Mouse (Mus musculus): ENCODE data around the gene Syk. TPM values are rescaled to one million over a fixed set of nuclear protein-coding genes. Genes with fewer than 3 reads are reported as not detected.

Syk gene
- polyA plus RNA-seq, 1 experiment from 2014 or later, result 5.0 TPM

DNA sequence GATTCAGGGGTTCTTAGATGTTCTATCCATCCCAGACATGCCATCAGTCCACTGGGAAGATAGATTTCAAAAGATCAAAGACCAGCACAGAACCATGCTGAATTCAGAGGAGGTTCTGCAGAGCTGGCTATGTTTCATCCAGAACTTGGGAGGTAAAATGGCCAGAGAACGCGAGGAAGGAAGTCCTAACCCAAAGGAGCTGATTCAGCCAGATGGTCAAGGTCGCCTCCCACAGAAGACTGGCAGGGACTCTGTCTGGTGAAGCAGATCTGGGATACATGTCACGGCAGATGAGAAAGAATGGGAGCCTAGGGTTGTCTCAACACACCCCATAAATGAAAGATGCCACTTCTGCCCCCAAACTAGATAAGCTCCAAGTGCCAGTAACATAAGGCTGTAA is 90.9 kb downstream of the Syk start:
- Histone ChIP-seq H3K4me2 (ENCODE audit: low read depth, low read length) (no peak overlapping the region), H3K9ac (ENCODE audit: low read length) (no peak overlapping the region), H3K27me3 (ENCODE audit: control insufficient read depth, insufficient read depth, low read depth, low read length) (no peaks in the 10 kb centered on the region), H3K36me3 (ENCODE audit: control insufficient read depth, insufficient read depth, low read length) (no peaks in the 10 kb centered on the region), H3K27ac (ENCODE audit: low read length) (no peak overlapping the region), H3K4me1 (replicated peaks; ENCODE audit: control insufficient read depth, insufficient read depth, low read length) (no peaks in the 10 kb centered on the region), H3K9me3 (ENCODE audit: control insufficient read depth, low read length) (no peaks in the 10 kb centered on the region), H3K4me3 (ENCODE audit: low read length) (no peak overlapping the region)
- ATAC-seq (ENCODE audit: low read depth), result no peak
- WGBS, result 54% methylated on average over 4 of the region's 4 CpGs

DNA sequence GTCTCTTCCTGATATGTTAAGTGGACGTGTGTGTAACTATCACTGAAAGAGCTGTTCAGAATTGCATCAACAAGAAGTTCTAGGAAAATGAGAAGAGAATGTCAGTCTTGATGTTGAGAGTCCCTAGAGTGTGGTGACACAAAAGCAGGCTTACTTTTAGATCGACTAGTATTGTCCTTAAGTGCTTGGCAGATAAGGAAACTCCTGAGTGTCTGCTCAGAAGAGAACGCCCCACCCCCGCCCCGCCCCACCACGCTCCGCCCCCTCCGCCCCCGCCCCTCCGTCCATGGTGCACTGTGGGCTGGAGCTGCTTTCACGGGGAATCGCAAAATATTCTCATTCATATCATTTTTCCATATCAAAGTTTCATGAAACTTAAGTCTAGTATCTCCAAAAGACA is 91.9 kb downstream of the Syk start:
- H3K27ac ChIP-seq (ENCODE audit: low read length), result no peak overlapping the region
- no peak overlapping the region for H3K4me3 ChIP-seq (ENCODE audit: low read length)
- ATAC-seq (ENCODE audit: low read depth), result no peak
- H3K27me3 ChIP-seq (ENCODE audit: control insufficient read depth, insufficient read depth, low read depth, low read length), result no peaks in the 10 kb centered on the region
- H3K9me3 ChIP-seq (ENCODE audit: control insufficient read depth, low read length), result no peaks in the 10 kb centered on the region
- no peak overlapping the region for H3K4me2 ChIP-seq (ENCODE audit: low read depth, low read length)
- H3K36me3 ChIP-seq (ENCODE audit: control insufficient read depth, insufficient read depth, low read length), result no peaks in the 10 kb centered on the region
- H3K4me1 ChIP-seq (replicated peaks; ENCODE audit: control insufficient read depth, insufficient read depth, low read length), result no peaks in the 10 kb centered on the region
- WGBS, result 34% methylated on average over 12 of the region's 12 CpGs
- no peak overlapping the region for H3K9ac ChIP-seq (ENCODE audit: low read length)

DNA sequence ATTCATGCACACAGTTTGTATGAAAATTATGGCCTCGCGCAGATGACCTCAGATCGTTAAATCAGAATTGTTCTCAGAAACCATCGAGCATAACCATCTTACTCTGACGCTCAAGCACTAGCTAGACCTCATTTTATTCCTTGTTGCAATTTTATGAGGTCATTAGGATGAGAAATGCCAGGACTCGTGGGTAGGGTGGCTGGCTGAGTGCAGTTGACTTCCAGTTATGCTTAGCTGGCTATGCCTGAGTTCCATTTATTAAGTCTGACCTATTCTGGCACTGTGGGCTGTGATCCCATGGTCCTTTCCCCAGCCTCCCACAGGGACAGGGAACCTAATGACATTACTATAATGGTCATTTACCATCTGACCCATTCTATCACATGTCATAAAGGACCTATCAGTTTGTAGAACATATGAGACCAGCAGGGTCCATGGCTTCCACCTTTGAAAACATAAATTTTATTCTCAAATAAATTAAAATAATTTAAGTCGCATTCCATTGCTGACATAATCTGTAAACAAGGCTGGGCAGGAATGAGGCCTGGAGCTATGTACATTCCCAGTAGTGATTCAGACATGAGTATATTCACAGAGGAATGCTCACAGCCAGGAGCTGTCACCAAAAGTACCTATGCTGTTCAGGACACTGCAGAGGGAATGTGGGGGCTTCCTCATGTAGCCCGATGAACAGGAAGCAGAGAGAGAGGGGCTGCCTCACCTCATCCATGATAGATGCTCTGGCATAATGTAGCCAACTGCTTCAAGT is 92.7 kb downstream of the Syk start:
- Histone ChIP-seq H3K36me3 (ENCODE audit: control insufficient read depth, insufficient read depth, low read length) (no peaks in the 10 kb centered on the region), H3K9ac (ENCODE audit: low read length) (no peak overlapping the region), H3K4me2 (ENCODE audit: low read depth, low read length) (no peak overlapping the region), H3K4me3 (ENCODE audit: low read length) (no peak overlapping the region), H3K9me3 (ENCODE audit: control insufficient read depth, low read length) (no peaks in the 10 kb centered on the region), H3K27me3 (ENCODE audit: control insufficient read depth, insufficient read depth, low read depth, low read length) (no peaks in the 10 kb centered on the region), H3K4me1 (replicated peaks; ENCODE audit: control insufficient read depth, insufficient read depth, low read length) (no peaks in the 10 kb centered on the region), H3K27ac (ENCODE audit: low read length) (no peak overlapping the region)
- 68% methylated on average over 8 of the region's 8 CpGs for WGBS
- no peak for ATAC-seq (ENCODE audit: low read depth)

GRCm38 (mm10) chr13:52676671-52677445 is 93.9 kb downstream of the Syk start:
- no peaks in the 10 kb centered on the region for H3K9me3 ChIP-seq (ENCODE audit: control insufficient read depth, low read length)
- ATAC-seq (ENCODE audit: low read depth), result no peak
- H3K27ac ChIP-seq (ENCODE audit: low read length), result no peak overlapping the region
- no peaks in the 10 kb centered on the region for H3K27me3 ChIP-seq (ENCODE audit: control insufficient read depth, insufficient read depth, low read depth, low read length)
- no peak overlapping the region for H3K4me2 ChIP-seq (ENCODE audit: low read depth, low read length)
- no peaks in the 10 kb centered on the region for H3K36me3 ChIP-seq (ENCODE audit: control insufficient read depth, insufficient read depth, low read length)
- no peak overlapping the region for H3K4me3 ChIP-seq (ENCODE audit: low read length)
- no peak overlapping the region for H3K9ac ChIP-seq (ENCODE audit: low read length)
- H3K4me1 ChIP-seq (replicated peaks; ENCODE audit: control insufficient read depth, insufficient read depth, low read length), result no peaks in the 10 kb centered on the region
- WGBS, result 56% methylated on average over 5 of the region's 5 CpGs

GRCm38 (mm10) chr13:52679906-52680305 is 96.9 kb downstream of the Syk start:
- no peaks in the 10 kb centered on the region for H3K9me3 ChIP-seq (ENCODE audit: control insufficient read depth, low read length)
- no peak overlapping the region for H3K4me2 ChIP-seq (ENCODE audit: low read depth, low read length)
- no peaks in the 10 kb centered on the region for H3K27me3 ChIP-seq (ENCODE audit: control insufficient read depth, insufficient read depth, low read depth, low read length)
- no peak for ATAC-seq (ENCODE audit: low read depth)
- no peak overlapping the region for H3K27ac ChIP-seq (ENCODE audit: low read length)
- H3K4me3 ChIP-seq (ENCODE audit: low read length), result no peak overlapping the region
- no peaks in the 10 kb centered on the region; the same call in 1 of the 2 replicates for H3K4me1 ChIP-seq (replicated peaks; ENCODE audit: control insufficient read depth, insufficient read depth, low read length)
- WGBS, result 68% methylated on average over 5 of the region's 5 CpGs
- no peak overlapping the region for H3K9ac ChIP-seq (ENCODE audit: low read length)
- no peaks in the 10 kb centered on the region for H3K36me3 ChIP-seq (ENCODE audit: control insufficient read depth, insufficient read depth, low read length)

- H3K9ac ChIP-seq (ENCODE audit: low read length), result no peak overlapping the region
- H3K4me1 ChIP-seq (replicated peaks; ENCODE audit: control insufficient read depth, insufficient read depth, low read length), result no peaks in the 10 kb centered on the region; the same call in 1 of the 2 replicates
- H3K27ac ChIP-seq (ENCODE audit: low read length), result no peak overlapping the region
- no peaks in the 10 kb centered on the region for H3K9me3 ChIP-seq (ENCODE audit: control insufficient read depth, low read length)
- no peaks in the 10 kb centered on the region for H3K36me3 ChIP-seq (ENCODE audit: control insufficient read depth, insufficient read depth, low read length)
- no peak overlapping the region for H3K4me2 ChIP-seq (ENCODE audit: low read depth, low read length)
- 76% methylated on average over 5 of the region's 5 CpGs for WGBS
- no peak overlapping the region for H3K4me3 ChIP-seq (ENCODE audit: low read length)
- ATAC-seq (ENCODE audit: low read depth), result no peak
- no peaks in the 10 kb centered on the region for H3K27me3 ChIP-seq (ENCODE audit: control insufficient read depth, insufficient read depth, low read depth, low read length)
Observed at GRCm38 (mm10) chr13:52682107-52682506, 99.1 kb downstream of the Syk start.

DNA sequence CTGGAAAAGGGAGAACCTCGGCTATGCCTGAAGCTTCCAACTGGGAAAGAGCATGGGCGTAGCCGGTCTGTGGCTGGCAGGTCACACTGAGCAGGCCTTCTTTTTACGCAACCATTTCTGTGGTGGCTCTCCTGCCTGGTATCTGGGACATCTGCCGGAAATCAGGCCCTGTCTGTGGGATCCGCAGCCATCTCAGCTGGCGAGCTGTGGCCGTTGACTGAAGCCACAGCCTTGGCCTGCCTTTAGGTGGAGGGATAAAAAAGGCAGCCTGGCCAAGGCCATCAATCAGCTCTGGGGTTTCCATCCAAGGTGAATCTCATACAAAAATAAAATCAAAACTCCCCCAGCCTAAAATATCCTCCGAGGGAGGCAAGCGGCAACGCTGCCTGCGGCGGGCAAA is 107.5 kb downstream of the Syk start:
- Histone ChIP-seq H3K27me3 (ENCODE audit: control insufficient read depth, insufficient read depth, low read depth, low read length) (no peaks in the 10 kb centered on the region), H3K4me2 (ENCODE audit: low read depth, low read length) (no peak overlapping the region), H3K9ac (ENCODE audit: low read length) (no peak overlapping the region), H3K36me3 (ENCODE audit: control insufficient read depth, insufficient read depth, low read length) (no peaks in the 10 kb centered on the region), H3K9me3 (ENCODE audit: control insufficient read depth, low read length) (no peaks in the 10 kb centered on the region), H3K4me1 (replicated peaks; ENCODE audit: control insufficient read depth, insufficient read depth, low read length) (no peaks in the 10 kb centered on the region), H3K27ac (ENCODE audit: low read length) (no peak overlapping the region), H3K4me3 (ENCODE audit: low read length) (no peak overlapping the region)
- no peak for ATAC-seq (ENCODE audit: low read depth)
- 87% methylated on average over 13 of the region's 13 CpGs for WGBS

DNA sequence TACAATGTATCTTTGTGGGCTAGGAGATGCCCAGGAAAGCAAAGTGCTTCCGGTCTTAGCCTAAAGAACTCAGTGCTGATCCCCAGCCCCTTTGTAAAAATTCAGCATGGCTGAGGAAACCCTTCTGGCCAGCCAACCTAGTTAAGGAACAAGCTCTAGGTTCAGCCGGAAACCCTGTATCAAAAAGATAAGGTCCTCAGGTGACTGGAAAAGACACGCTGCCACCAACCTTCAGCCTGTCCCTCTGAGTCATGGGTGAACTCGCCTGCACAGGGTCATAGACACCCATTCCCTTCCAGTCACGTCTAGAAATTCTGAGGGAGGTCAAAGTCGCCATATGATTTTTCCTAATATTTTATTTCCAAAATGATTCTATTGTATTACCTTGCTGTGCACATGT is 109.3 kb downstream of the Syk start:
- WGBS, result 77% methylated on average over 6 of the region's 6 CpGs
- H3K4me3 ChIP-seq (ENCODE audit: low read length), result no peak overlapping the region

GRCm38 (mm10) chr13:52694857-52695256 is 111.9 kb downstream of the Syk start:
- no peak overlapping the region for H3K27ac ChIP-seq (ENCODE audit: low read length)
- H3K4me2 ChIP-seq (ENCODE audit: low read depth, low read length), result no peak overlapping the region
- no peak overlapping the region for H3K9ac ChIP-seq (ENCODE audit: low read length)
- H3K9me3 ChIP-seq (ENCODE audit: control insufficient read depth, low read length), result no peaks in the 10 kb centered on the region
- H3K36me3 ChIP-seq (ENCODE audit: control insufficient read depth, insufficient read depth, low read length), result no peaks in the 10 kb centered on the region
- no peaks in the 10 kb centered on the region for H3K27me3 ChIP-seq (ENCODE audit: control insufficient read depth, insufficient read depth, low read depth, low read length)
- 74% methylated on average over 6 of the region's 6 CpGs for WGBS
- no peak overlapping the region for H3K4me3 ChIP-seq (ENCODE audit: low read length)
- ATAC-seq (ENCODE audit: low read depth), result no peak
- H3K4me1 ChIP-seq (replicated peaks; ENCODE audit: control insufficient read depth, insufficient read depth, low read length), result no peaks in the 10 kb centered on the region

More for the DNA sequence above, 109.3 kb downstream of the Syk start:
- Histone ChIP-seq H3K9ac (ENCODE audit: low read length) (no peak overlapping the region), H3K36me3 (ENCODE audit: control insufficient read depth, insufficient read depth, low read length) (no peaks in the 10 kb centered on the region), H3K27me3 (ENCODE audit: control insufficient read depth, insufficient read depth, low read depth, low read length) (no peaks in the 10 kb centered on the region), H3K27ac (ENCODE audit: low read length) (no peak overlapping the region), H3K4me1 (replicated peaks; ENCODE audit: control insufficient read depth, insufficient read depth, low read length) (no peaks in the 10 kb centered on the region), H3K9me3 (ENCODE audit: control insufficient read depth, low read length) (no peaks in the 10 kb centered on the region), H3K4me2 (ENCODE audit: low read depth, low read length) (no peak overlapping the region)
- ATAC-seq (ENCODE audit: low read depth), result no peak

Data from lung, embryonic 16.5 days (tissue).